Mouse (Mus musculus): Measurements from ENCODE around the gene Elp4. TPM values are rescaled to one million over a fixed set of nuclear protein-coding genes. Genes with fewer than 3 reads are reported as not detected.

Elp4 gene
- polyA plus RNA-seq, 1 experiment from 2014 or later: 34.3 TPM

DNA sequence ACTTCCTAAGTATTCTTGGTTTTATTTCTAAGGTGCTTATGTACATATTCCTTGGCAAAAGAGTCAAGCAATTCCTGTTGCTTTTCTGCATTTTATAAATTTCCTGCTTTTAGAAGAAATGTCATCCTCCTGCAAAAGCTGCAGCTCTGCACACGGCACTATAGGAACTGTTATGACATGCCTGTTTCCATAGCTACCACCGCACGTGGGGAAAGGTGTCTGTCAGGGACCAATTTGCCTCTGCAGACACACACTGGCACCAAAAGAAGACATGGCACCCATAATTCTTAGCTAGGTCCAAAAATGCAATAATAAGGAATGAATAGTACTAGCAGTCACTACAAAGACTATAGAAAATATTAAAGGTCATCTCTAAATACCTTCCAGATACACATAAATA is 91.3 kb downstream of the Elp4 start:
- 63% methylated on average over 3 of the region's 3 CpGs for WGBS
- Histone ChIP-seq H3K27me3 (ENCODE audit: control insufficient read depth, insufficient read depth, low read depth, low read length) (no peaks in the 10 kb centered on the region), H3K9me3 (ENCODE audit: control insufficient read depth, low read length) (no peaks in the 10 kb centered on the region), H3K27ac (ENCODE audit: low read length) (no peak overlapping the region), H3K4me2 (ENCODE audit: low read depth, low read length) (no peak overlapping the region), H3K4me1 (replicated peaks; ENCODE audit: control insufficient read depth, insufficient read depth, low read length) (no peaks in the 10 kb centered on the region), H3K9ac (ENCODE audit: low read length) (no peak overlapping the region), H3K4me3 (ENCODE audit: low read length) (no peak overlapping the region), H3K36me3 (ENCODE audit: control insufficient read depth, insufficient read depth, low read length) (no peaks in the 10 kb centered on the region)
- no peak for ATAC-seq (ENCODE audit: low read depth)

DNA sequence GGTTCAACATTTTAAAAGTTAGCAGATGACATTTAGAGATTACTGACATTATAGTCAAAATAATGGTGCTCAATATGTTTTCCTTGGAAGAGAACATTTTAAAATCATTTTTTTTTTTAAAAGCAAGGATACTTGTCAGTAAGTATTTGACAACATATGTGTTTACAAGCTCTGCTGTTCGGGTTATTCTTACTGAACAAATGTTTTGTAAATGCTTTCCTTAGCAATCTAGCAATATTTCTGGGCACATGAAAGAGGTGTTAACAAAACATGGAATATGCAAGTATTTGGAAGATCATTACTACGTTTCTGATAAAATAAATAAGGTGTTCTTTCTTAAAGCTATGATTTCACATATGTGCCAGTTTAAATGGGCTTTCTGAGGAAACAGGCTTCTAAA is 94.1 kb downstream of the Elp4 start:
- ATAC-seq (ENCODE audit: low read depth): no peak
- 70% methylated on average over 2 of the region's 2 CpGs for WGBS
- H3K27ac ChIP-seq (ENCODE audit: low read length): no peak overlapping the region

DNA sequence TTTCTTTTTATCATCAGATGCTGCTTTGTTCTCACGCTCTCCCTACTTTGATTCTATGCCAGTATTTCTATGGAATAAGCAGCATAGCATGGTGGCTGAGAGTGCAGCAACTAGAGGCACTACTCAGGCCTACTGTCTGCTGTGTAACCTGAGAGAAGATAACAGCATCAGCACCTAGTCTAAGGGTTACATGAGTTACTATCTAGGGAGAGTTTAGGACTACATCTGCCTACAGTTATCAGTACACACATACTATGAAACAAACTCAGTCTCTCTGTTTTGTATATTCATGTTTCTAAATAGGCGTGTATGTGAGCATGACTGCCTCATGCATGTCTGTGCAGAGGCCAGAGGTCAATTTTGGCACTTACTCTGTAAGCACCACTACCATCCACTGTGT is 97.8 kb downstream of the Elp4 start:
- no peak overlapping the region for H3K4me3 ChIP-seq (ENCODE audit: low read length)
- no peaks in the 10 kb centered on the region for H3K36me3 ChIP-seq (ENCODE audit: control insufficient read depth, insufficient read depth, low read length)
- H3K9me3 ChIP-seq (ENCODE audit: control insufficient read depth, low read length): no peaks in the 10 kb centered on the region
- H3K27ac ChIP-seq (ENCODE audit: low read length): no peak overlapping the region
- no peaks in the 10 kb centered on the region for H3K4me1 ChIP-seq (replicated peaks; ENCODE audit: control insufficient read depth, insufficient read depth, low read length)
- no peak overlapping the region for H3K9ac ChIP-seq (ENCODE audit: low read length)
- no peak overlapping the region for H3K4me2 ChIP-seq (ENCODE audit: low read depth, low read length)
- no peaks in the 10 kb centered on the region for H3K27me3 ChIP-seq (ENCODE audit: control insufficient read depth, insufficient read depth, low read depth, low read length)
- WGBS: 83% methylated on average over 2 of the region's 2 CpGs
- no peak for ATAC-seq (ENCODE audit: low read depth)

More for the DNA sequence above, 94.1 kb downstream of the Elp4 start:
- Histone ChIP-seq H3K27me3 (ENCODE audit: control insufficient read depth, insufficient read depth, low read depth, low read length) (no peaks in the 10 kb centered on the region), H3K4me3 (ENCODE audit: low read length) (no peak overlapping the region), H3K9me3 (ENCODE audit: control insufficient read depth, low read length) (no peaks in the 10 kb centered on the region), H3K4me1 (replicated peaks; ENCODE audit: control insufficient read depth, insufficient read depth, low read length) (no peaks in the 10 kb centered on the region), H3K36me3 (ENCODE audit: control insufficient read depth, insufficient read depth, low read length) (no peaks in the 10 kb centered on the region), H3K9ac (ENCODE audit: low read length) (no peak overlapping the region), H3K4me2 (ENCODE audit: low read depth, low read length) (no peak overlapping the region)

DNA sequence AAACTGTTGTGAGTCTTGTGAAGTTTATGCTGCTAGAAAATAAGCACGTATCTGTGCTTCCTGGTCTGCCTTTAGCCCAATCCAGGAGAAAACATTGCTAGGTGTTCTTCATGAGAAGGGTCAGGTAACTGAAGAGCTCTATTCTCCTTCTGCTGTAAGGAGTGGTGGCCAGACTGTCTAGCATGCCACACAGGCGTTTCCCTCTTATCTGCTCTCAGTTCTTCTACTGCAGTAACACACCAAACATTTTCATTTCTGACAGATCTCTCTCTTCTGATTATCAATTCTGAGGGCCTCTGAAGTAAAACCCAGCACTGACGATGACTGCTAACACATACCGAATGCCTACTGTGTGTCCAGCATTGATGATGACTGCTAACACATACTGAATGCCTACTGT is 98.3 kb downstream of the Elp4 start:
- Histone ChIP-seq H3K36me3 (ENCODE audit: control insufficient read depth, insufficient read depth, low read length) (no peaks in the 10 kb centered on the region), H3K4me3 (ENCODE audit: low read length) (no peak overlapping the region), H3K4me2 (ENCODE audit: low read depth, low read length) (no peak overlapping the region), H3K4me1 (replicated peaks; ENCODE audit: control insufficient read depth, insufficient read depth, low read length) (no peaks in the 10 kb centered on the region), H3K9me3 (ENCODE audit: control insufficient read depth, low read length) (no peaks in the 10 kb centered on the region), H3K27me3 (ENCODE audit: control insufficient read depth, insufficient read depth, low read depth, low read length) (no peaks in the 10 kb centered on the region), H3K9ac (ENCODE audit: low read length) (no peak overlapping the region), H3K27ac (ENCODE audit: low read length) (no peak overlapping the region)
- WGBS: 74% methylated on average over 4 of the region's 4 CpGs
- ATAC-seq (ENCODE audit: low read depth): no peak

DNA sequence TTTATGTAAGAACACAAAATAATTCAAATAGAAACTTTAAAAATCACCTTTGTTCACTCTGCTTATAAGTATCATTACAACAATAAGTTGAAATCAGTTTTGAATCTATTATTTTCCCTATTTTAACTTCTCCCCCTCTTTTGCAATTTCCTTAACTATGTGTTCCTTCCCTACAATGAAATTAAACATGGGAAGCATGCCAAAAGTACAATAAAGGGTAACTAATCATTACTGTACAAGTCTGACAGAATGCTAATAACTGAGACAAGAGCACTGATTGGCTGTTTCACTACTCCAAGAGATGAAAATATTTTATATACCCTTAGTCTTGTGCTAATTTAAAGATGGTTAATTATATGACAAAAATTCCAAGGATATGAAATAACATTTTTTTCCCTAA is 99.2 kb downstream of the Elp4 start:
- Histone ChIP-seq H3K4me1 (replicated peaks; ENCODE audit: control insufficient read depth, insufficient read depth, low read length) (no peaks in the 10 kb centered on the region), H3K4me3 (ENCODE audit: low read length) (no peak overlapping the region), H3K27me3 (ENCODE audit: control insufficient read depth, insufficient read depth, low read depth, low read length) (no peaks in the 10 kb centered on the region), H3K9ac (ENCODE audit: low read length) (no peak overlapping the region), H3K36me3 (ENCODE audit: control insufficient read depth, insufficient read depth, low read length) (no peaks in the 10 kb centered on the region), H3K9me3 (ENCODE audit: control insufficient read depth, low read length) (no peaks in the 10 kb centered on the region), H3K4me2 (ENCODE audit: low read depth, low read length) (no peak overlapping the region), H3K27ac (ENCODE audit: low read length) (no peak overlapping the region)
- ATAC-seq (ENCODE audit: low read depth): no peak

DNA sequence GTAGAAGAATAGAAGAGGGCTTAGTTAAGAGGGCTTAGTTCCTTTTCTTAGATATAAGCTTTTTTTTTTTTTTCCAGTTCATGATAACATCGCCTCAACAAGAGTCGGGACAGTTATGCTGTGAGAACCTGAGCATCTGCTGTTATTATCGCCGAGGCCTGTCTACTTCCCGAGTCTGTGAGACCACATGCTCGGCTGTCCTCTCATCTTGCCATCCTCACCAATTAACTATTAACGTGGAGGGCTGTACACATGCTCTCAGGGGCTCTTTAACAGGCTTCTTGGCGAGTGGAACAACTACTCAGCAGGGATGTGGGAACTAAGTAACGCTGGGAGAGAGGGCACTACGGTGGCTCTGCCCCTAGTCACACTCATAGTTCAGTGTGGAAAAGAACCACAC is 99.9 kb downstream of the Elp4 start:
- Histone ChIP-seq H3K4me2 (ENCODE audit: low read depth, low read length) (no peak overlapping the region), H3K27me3 (ENCODE audit: control insufficient read depth, insufficient read depth, low read depth, low read length) (no peaks in the 10 kb centered on the region), H3K4me1 (replicated peaks; ENCODE audit: control insufficient read depth, insufficient read depth, low read length) (no peaks in the 10 kb centered on the region), H3K9me3 (ENCODE audit: control insufficient read depth, low read length) (no peaks in the 10 kb centered on the region), H3K9ac (ENCODE audit: low read length) (no peak overlapping the region), H3K27ac (ENCODE audit: low read length) (no peak overlapping the region), H3K4me3 (ENCODE audit: low read length) (no peak overlapping the region), H3K36me3 (ENCODE audit: control insufficient read depth, insufficient read depth, low read length) (no peaks in the 10 kb centered on the region)
- 50% methylated on average over 10 of the region's 10 CpGs for WGBS
- ATAC-seq (ENCODE audit: low read depth): no peak

DNA sequence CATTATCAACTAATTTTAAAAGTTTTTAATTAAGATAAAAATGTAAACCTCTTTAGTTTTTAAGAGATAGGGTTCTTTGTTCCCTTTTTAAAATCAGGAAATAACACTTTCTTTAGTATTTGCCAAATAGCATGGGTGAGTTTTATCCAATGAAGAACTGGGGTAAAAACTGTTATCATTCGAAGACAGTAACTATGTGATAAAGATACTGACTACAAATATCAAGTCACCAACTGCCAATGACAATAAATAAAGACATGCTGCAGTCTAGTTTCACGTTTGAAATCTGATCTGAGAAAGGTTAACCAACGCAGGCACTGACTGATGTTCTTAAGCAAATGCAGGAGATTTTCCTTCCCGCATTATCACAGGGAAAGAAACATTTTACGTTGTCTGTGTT is 100.9 kb downstream of the Elp4 start:
- H3K36me3 ChIP-seq (ENCODE audit: control insufficient read depth, insufficient read depth, low read length): no peaks in the 10 kb centered on the region
- no peak overlapping the region for H3K4me2 ChIP-seq (ENCODE audit: low read depth, low read length)
- H3K27me3 ChIP-seq (ENCODE audit: control insufficient read depth, insufficient read depth, low read depth, low read length): no peaks in the 10 kb centered on the region
- no peak overlapping the region for H3K4me3 ChIP-seq (ENCODE audit: low read length)
- H3K27ac ChIP-seq (ENCODE audit: low read length): no peak overlapping the region
- no peaks in the 10 kb centered on the region for H3K4me1 ChIP-seq (replicated peaks; ENCODE audit: control insufficient read depth, insufficient read depth, low read length)
- no peaks in the 10 kb centered on the region for H3K9me3 ChIP-seq (ENCODE audit: control insufficient read depth, low read length)
- no peak for ATAC-seq (ENCODE audit: low read depth)
- H3K9ac ChIP-seq (ENCODE audit: low read length): no peak overlapping the region
- WGBS: 29% methylated on average over 5 of the region's 5 CpGs

DNA sequence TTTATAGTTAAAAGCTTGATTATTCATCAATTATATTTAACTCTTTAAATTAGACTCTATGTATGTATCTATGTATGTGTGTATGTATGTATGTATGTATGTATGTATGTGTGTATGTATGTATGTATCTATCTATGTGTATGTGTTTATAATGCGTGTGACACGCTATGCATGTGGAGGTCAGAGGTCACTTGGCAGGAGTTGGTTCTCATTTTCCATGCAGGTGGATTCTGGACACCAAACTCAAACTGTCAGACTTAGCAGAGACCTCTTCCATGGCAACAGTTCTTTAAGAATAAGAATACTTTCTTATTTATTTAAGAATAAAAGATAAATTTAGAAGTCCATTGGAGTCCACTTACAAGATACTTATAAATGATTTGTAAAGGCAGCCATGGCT is 101.5 kb downstream of the Elp4 start:
- Histone ChIP-seq H3K4me2 (ENCODE audit: low read depth, low read length) (no peak overlapping the region), H3K36me3 (ENCODE audit: control insufficient read depth, insufficient read depth, low read length) (no peaks in the 10 kb centered on the region), H3K4me3 (ENCODE audit: low read length) (no peak overlapping the region), H3K27ac (ENCODE audit: low read length) (no peak overlapping the region), H3K4me1 (replicated peaks; ENCODE audit: control insufficient read depth, insufficient read depth, low read length) (no peaks in the 10 kb centered on the region), H3K27me3 (ENCODE audit: control insufficient read depth, insufficient read depth, low read depth, low read length) (no peaks in the 10 kb centered on the region), H3K9ac (ENCODE audit: low read length) (no peak overlapping the region), H3K9me3 (ENCODE audit: control insufficient read depth, low read length) (no peaks in the 10 kb centered on the region)
- no peak for ATAC-seq (ENCODE audit: low read depth)
- WGBS: 80% methylated on average over 2 of the region's 2 CpGs

DNA sequence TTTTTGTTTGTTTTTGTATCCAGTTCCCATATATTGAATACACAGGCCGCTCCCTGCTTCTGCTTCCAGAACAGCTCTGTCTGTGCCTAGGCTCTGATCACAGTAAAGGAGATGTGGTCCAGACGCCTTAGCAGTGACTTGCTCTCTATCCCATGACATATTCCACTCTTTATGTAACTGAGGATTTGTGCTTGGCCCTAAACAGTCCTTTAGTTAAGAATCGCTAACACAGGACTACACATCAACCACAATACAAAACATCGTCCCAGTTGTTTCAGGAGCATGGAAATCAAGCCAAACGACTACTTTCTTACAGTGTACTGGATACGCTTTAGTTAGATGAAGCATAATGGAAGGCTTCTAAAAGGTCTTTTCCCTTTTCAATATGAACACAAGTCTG is 102.8 kb downstream of the Elp4 start:
- H3K4me1 ChIP-seq (replicated peaks; ENCODE audit: control insufficient read depth, insufficient read depth, low read length): no peaks in the 10 kb centered on the region
- H3K9me3 ChIP-seq (ENCODE audit: control insufficient read depth, low read length): no peaks in the 10 kb centered on the region
- H3K36me3 ChIP-seq (ENCODE audit: control insufficient read depth, insufficient read depth, low read length): no peaks in the 10 kb centered on the region
- H3K27ac ChIP-seq (ENCODE audit: low read length): no peak overlapping the region
- 88% methylated on average over 6 of the region's 6 CpGs for WGBS
- no peak overlapping the region for H3K4me2 ChIP-seq (ENCODE audit: low read depth, low read length)
- no peak overlapping the region for H3K4me3 ChIP-seq (ENCODE audit: low read length)
- ATAC-seq (ENCODE audit: low read depth): no peak
- H3K9ac ChIP-seq (ENCODE audit: low read length): no peak overlapping the region
- no peaks in the 10 kb centered on the region for H3K27me3 ChIP-seq (ENCODE audit: control insufficient read depth, insufficient read depth, low read depth, low read length)

DNA sequence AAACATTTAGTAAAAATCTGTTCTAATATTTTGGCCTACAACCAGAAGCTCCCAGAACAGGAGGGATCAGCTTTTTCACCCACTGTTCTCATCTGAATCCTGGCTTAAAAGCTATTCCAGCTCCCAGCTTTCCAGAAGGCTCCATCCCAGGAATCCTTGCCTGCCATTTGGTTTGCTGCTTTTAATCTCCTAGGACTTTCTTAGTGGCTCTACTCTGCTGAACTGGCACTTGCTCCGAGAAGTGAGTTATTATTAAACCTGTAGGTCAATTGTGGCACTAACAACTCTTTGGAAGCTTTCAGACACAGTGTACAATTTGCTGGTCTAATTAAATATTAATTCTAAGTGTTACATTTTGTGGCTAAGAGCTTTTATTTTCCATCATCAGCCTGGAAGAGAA is 103.7 kb downstream of the Elp4 start:
- ATAC-seq (ENCODE audit: low read depth): no peak
- Histone ChIP-seq H3K4me2 (ENCODE audit: low read depth, low read length) (no peak overlapping the region), H3K9me3 (ENCODE audit: control insufficient read depth, low read length) (no peaks in the 10 kb centered on the region), H3K36me3 (ENCODE audit: control insufficient read depth, insufficient read depth, low read length) (no peaks in the 10 kb centered on the region), H3K27me3 (ENCODE audit: control insufficient read depth, insufficient read depth, low read depth, low read length) (no peaks in the 10 kb centered on the region), H3K9ac (ENCODE audit: low read length) (no peak overlapping the region), H3K27ac (ENCODE audit: low read length) (no peak overlapping the region), H3K4me3 (ENCODE audit: low read length) (no peak overlapping the region), H3K4me1 (replicated peaks; ENCODE audit: control insufficient read depth, insufficient read depth, low read length) (no peaks in the 10 kb centered on the region)
- 74% methylated on average over 1 of the region's 1 CpGs for WGBS
